Mouse (Mus musculus) heart, postnatal 25 days (tissue): ENCODE results near the gene Gm28043. TPM values are rescaled to one million over a fixed set of nuclear protein-coding genes. Genes with fewer than 3 reads are reported as not detected.

Experiments
- DNase-seq: peaks from one replicate; pipeline ENCODE4 v3.0.0; 2022; ENCODE audit warnings: low spot score
- intact Hi-C: fragments of 180-260 bp; cut with DNase I; formaldehyde crosslinking; loops from one replicate; pipeline ENCODE4 v1.15.1; 2025
- total RNA-seq, 2 experiments: library from RNA; stranded (reverse); gene quantifications; 2 replicates each; pipeline ENCODE4 v1.2.3; 2021

The Gm28043 gene
- total RNA-seq, 2 experiments from 2014 or later: 0.68 to 1.2 TPM

GRCm38 (mm10) chr17:29615616-29616015, 940 bp downstream of the Gm28043 start:
- no peak for DNase-seq
- intact Hi-C loops: loop anchor here (2.0 kb wide), 1 partner anchor 45 kb away; the partner anchor contains the start of gene Cmtr1

GRCm38 (mm10) chr17:29619231-29619630, 4.6 kb downstream of the Gm28043 start:
- DNase-seq: no peak
- intact Hi-C loops: no loop called here

- intact Hi-C loops: no loop called here
- DNase-seq: no peak
These were observed 8.8 kb downstream of the Gm28043 start for GRCm38 (mm10) chr17:29623488-29623887.

GRCm38 (mm10) chr17:29627285-29627684, 12.6 kb downstream of the Gm28043 start:
- intact Hi-C loops: no loop called here
- no peak for DNase-seq

- intact Hi-C loops: no loop called here
- DNase-seq: no peak
These were observed 14.3 kb downstream of the Gm28043 start for GRCm38 (mm10) chr17:29628946-29629345.

- DNase-seq: no peak
- intact Hi-C loops: no loop called here
These were observed 14.9 kb downstream of the Gm28043 start for GRCm38 (mm10) chr17:29629620-29630019.

- intact Hi-C loops: no loop called here
- no peak for DNase-seq
These were observed 17.6 kb downstream of the Gm28043 start for GRCm38 (mm10) chr17:29632312-29632711.

- intact Hi-C loops: no loop called here
- DNase-seq: no peak
These were observed 20.8 kb downstream of the Gm28043 start for GRCm38 (mm10) chr17:29635492-29635891.

- intact Hi-C loops: loop anchor here (1.0 kb wide), 1 partner anchor 247 kb away; no protein-coding TSS in a partner anchor
- no peak for DNase-seq
These were observed 21.4 kb downstream of the Gm28043 start for GRCm38 (mm10) chr17:29636118-29636517.

GRCm38 (mm10) chr17:29637377-29637776, 22.7 kb downstream of the Gm28043 start:
- intact Hi-C loops: no loop called here
- peak; percentile 15 for DNase-seq

- no peak for DNase-seq
- intact Hi-C loops: no loop called here
These were observed 23.2 kb downstream of the Gm28043 start for GRCm38 (mm10) chr17:29637895-29638294.

- DNase-seq: no peak
- intact Hi-C loops: no loop called here
These were observed 26.3 kb downstream of the Gm28043 start for GRCm38 (mm10) chr17:29640971-29641370.

- DNase-seq: no peak
- intact Hi-C loops: no loop called here
These were observed 27.5 kb downstream of the Gm28043 start for GRCm38 (mm10) chr17:29642219-29642618.

GRCm38 (mm10) chr17:29658249-29658648, 43.6 kb downstream of the Gm28043 start:
- no peak for DNase-seq
- intact Hi-C loops: loop anchor here (1.0 kb wide), 1 partner anchor 60 kb away; no protein-coding TSS in a partner anchor

- peak; percentile 93 for DNase-seq
- intact Hi-C loops: loop anchor here (2.0 kb wide), 1 partner anchor 45 kb away; the partner anchor contains the start of genes Gm28043 and Rnf8
These were observed 45.5 kb downstream of the Gm28043 start, which contains the start of gene Cmtr1 for GRCm38 (mm10) chr17:29660076-29660761. TSS of gene Cmtr1 (plus strand) at chr17:29660595.

GRCm38 (mm10) chr17:29660762-29661391, 46.2 kb downstream of the Gm28043 start:
- DNase-seq: no peak
- intact Hi-C loops: loop anchor here (2.0 kb wide), 1 partner anchor 46 kb away; the partner anchor contains the start of genes Gm28043 and Rnf8

- intact Hi-C loops: no loop called here
These were observed 47.5 kb downstream of the Gm28043 start for GRCm38 (mm10) chr17:29662145-29662544.

GRCm38 (mm10) chr17:29668051-29668986, 53.6 kb downstream of the Gm28043 start:
- intact Hi-C loops: no loop called here
- no peak for DNase-seq

More at GRCm38 (mm10) chr17:29662145-29662544, 47.5 kb downstream of the Gm28043 start:
- no peak for DNase-seq

GRCm38 (mm10) chr17:29669030-29669429, 54.4 kb downstream of the Gm28043 start:
- intact Hi-C loops: no loop called here
- no peak for DNase-seq

- DNase-seq: no peak
- intact Hi-C loops: no loop called here
These were observed 55.3 kb downstream of the Gm28043 start for GRCm38 (mm10) chr17:29669936-29670335.
